Mouse (Mus musculus) testis, postnatal 14 days (tissue): ENCODE results near the gene Tbc1d14.
A peak's percentile ranks its signal among the peaks of the same experiment; 100 is the strongest.

Source experiments
- DNase-seq: peaks from one replicate; pipeline ENCODE4 v3.0.0; 2021; ENCODE audit warnings: low spot score

Tbc1d14 gene

DNA sequence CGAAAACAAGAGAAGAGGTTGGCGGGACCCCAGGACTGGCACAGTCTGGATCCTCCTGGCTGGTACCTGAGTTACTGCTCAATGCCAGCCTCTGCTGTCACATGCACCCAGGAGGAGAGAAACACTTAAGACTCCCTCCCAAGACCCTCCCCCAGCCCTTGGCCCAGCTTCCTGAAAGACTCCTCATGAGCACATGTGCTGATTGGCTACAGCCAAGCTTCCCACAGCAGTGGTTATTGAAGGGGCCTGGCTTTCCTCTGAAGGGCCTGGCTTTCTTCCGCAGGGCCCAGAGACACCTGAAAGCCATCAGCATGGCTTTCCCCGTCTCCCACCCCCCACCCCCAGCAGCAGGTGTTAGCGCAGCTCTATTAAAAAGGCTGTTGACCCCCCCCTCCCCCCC, at the start of gene Tbc1d14:
Tbc1d14 (minus strand) TSS at position 101 of the 400 bp plus-strand sequence.
- DNase-seq: no peak

DNA sequence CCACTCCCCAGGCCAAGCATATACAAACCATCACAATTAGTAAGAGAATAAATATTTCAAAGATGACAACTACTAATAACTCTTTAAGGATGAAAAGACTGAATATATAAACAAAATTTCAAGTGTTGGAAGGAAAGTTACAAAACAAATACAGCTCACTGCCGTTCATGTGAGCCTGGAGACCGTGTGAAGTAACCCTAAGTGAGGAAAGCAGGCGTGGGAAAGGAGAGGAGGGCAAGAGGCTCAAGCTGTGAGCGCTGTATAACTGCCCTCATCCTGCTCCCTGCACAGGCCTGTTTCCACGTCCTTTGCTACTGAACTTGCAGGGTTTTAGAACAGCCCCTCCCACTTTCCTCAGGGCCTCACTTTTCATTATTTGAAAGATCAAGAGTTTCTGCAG, 32.5 kb upstream of the Tbc1d14 start:
- no peak for DNase-seq

DNA sequence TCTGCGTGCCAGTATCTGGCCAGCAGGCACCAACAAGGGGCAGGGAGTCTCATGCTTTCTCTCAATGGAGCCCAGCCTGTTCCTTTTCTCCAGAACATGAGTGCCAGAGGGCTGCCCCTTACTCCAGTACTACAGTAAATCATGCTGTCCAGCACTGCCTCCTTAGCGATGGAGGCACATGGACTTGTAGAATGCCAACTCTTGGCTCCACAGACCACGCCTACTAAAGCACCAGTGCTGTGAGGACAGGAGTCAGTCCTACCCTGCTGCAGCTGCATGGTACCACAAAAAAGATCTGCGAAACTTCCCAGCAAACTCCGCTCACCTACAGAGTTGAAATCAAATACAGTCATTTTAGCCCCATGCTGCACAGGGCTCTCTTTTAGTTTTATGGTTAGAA, 30.6 kb upstream of the Tbc1d14 start:
- no peak for DNase-seq

DNA sequence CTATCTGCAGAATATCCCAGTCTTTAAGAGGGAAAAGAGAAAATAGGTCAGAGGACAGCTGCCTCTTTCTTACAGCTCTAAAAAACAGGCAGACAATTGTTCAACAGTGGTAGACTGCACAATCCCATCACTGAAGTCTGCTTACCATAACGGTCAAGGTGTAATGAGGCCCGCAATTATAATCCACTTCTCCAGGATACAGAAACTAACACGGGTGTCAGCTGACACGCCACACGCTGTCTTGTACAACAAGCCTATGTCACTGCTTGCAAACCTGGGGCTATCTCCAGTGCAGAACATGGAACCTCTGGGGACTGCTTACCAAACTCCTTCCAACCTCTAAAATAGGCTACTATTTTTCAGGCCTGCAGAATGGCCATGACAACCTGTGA, 28.0 kb upstream of the Tbc1d14 start:
- DNase-seq: no peak

DNA sequence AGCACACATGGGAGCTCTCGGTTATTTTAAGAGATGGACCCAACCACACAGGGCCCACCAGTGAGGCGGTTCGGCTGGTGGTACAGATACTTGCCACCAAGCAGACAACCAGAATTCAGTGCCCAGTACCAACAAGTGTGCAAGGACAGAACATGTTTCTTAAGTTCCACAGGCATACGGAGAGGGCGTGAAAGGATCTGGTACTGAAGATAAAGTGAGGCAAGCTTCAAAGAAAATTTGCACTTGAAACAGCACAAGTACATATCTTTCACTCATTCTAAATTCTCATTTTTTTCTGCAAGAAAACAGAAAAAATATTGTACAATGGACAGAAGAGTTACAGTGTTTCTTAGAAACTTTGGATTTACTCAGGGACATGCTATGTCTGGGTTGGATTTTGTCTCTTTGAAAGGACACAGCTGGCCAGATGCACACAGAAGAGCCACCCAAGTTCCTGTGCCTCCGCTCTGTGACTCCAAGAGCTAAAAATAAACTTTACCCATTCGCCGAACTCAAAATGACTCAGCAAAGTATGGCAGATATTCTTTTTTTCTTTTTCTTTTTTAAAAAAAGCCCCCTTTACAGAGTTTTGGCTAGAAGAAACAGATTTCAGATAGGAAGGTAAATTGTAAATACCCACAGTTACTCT, 27.5 kb upstream of the Tbc1d14 start:
- no peak for DNase-seq

DNA sequence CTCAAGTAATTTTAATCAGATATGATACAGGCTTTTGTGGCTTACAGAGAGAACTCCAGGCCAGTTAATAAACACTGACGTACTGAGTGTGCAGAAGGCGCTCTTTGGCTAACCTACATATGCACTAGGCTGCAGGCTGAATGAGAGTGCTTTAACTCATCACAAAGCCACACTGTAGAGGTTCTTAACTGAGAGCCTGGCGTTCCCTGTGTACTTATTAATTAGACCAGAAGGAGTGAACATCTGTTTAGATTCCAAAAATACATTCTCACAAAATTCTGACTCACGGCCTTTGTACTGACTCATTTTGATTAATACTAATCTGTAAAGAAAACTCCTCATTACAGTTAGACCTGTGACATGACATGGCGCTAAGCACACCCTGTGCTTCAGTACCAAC, 25.8 kb upstream of the Tbc1d14 start:
- DNase-seq: no peak

DNA sequence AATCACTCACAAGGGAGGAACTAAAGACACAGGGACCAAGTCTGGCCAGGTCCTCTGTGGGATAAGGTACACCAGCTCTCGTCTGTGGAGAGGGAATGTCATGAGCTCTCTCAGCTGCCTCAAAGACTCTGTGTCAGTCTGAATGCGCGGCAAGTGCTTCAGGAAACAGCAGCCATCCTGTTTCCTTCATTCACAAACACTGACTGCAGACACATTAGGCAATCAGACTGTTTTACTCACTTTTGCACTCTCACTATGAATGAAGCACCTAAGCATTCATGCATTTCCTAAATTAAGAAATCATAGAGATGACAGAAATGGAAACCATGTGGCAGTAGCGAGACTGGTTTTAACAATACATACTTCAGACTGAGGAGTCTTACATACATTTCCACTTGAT, 25.3 kb upstream of the Tbc1d14 start:
- no peak for DNase-seq

DNA sequence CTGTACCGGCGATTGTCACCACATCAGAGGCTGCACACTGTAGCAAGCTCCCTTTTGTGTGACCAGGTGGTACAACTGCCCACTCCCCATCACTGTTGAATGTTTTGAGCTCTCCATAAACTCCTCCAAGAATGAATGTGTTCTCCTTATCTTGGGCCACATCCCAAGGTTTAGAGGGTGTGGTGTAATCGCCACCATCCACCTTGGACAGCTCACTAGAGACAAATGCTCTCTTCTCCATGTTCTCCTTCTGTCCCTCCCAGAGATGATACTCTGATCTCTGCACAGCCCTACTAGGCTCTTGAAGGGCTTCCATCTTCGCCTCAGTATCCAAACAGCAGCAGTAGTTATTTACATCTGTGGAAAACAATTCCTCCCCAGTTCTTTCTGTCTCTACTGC, 21.0 kb upstream of the Tbc1d14 start:
- DNase-seq: no peak

DNA sequence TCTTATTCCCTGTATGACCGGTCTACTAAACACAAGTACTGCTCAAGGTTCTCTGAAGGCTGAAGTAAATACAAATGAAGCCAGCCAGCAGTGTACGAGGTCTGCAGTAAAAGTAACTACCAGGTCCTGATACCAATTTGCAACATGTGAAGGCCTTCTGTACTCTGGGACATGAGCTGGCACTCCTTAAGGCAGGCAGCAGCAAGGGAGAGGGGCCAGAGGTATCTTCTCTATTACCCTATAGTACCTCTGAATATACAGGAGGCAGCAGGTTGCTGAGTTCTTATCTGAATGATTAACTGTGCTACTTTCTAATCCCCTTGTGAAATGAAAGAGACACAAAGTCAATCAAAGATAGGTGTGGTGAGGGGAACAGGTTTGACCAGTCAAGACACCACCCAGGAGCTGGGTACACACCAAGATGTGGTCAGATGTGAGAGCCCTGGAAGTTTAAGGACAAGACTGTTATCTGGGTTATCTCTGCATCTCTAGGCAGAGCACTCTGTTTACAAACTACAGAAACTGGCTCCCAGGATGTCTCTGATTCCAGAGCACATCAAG, 15.9 kb upstream of the Tbc1d14 start:
- no peak for DNase-seq

DNA sequence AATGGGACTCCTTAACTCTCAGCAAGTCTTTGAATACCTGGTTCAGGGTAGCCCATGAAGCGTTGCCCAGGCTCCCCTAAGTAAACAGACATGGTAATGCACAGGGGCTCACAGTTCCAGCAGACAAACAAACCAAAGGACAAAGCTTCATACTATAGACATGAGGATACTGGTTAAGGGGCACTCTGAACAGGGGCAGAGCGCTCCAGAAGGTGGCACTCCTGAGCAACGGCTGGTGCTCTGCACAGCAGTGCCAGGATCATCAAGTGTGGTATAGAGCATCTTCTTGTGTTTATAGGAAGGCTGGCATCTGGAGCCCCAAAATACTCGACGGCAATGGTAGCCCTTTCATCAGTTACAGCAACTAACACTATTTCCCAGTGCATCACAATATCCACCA, 10.0 kb upstream of the Tbc1d14 start:
- DNase-seq: no peak

DNA sequence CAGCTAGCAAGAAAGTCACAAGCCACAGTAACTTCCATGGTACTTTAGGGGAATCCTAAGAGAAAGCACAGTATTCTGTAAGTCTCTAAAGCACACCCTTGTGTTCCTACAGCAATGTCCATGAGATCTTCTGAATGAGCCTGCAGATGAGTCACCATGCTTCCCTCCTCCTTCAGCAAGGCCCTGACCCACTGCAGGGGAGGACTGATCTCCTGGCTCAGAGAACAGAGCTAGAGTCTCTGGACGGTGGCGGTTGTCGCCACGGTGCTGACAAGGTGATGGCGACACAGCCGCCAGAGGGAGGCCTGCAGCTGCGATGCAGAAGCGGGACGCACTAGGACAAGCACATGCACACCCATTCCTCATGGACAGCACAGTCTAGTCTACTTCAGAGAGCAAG, 9.0 kb upstream of the Tbc1d14 start:
- no peak for DNase-seq

DNA sequence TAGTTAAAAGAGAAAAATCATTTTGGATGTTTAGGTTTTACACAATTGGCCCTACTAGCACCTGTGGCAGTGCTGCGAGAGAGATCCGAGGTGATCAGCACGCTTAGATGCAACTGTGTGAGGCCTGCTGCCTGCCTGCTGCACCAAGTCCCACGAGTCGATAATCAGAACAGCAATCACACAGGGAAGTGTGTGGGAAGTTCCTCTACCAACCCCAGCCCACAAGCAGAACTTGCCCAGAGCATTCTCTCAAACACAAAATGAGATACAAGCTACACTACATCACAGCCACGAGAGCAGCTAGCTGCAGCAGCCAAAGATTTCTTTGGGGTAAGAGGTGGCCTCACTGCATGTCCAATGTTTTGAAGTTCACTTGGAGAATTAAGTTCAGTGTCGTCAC, 8.4 kb upstream of the Tbc1d14 start:
- DNase-seq: no peak

DNA sequence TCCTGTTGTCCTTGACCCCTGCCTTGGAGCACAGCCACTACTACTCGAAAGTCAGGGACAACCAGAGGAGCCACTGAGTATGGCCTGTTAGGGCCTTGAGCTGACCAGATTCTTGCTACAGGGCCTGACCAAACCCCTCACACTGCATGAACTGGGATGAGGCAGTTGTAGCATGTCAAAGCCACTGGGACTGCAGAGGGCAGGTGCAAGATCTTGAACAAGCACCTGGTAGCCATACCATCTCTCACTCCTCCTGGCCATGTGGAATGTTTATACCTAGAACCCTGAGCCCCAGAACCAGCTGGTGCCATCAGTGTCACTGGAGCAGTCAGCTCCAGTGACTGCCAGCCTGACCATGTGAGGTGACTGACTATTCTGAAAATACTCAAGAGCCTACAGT, 5.8 kb upstream of the Tbc1d14 start:
- DNase-seq: no peak

DNA sequence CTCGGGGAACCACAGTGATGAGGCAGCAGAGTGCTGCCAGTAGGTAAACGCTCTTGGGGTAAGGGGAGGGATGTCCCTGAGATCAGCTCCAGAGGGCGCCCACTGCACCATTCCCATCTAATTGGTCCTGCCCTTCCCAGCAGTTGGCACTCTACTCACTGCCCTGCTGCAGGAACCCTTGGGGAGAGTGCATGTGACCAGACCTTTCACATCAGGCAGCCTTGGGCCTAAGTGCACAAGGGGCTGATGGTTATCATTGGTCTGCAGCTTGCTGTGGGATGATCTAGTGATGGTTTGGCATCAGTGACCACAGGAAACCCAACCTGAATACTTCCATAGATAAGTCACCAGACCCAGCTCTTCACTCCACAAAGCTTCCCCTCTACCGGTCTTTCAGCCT, 4.6 kb upstream of the Tbc1d14 start:
- no peak for DNase-seq

DNA sequence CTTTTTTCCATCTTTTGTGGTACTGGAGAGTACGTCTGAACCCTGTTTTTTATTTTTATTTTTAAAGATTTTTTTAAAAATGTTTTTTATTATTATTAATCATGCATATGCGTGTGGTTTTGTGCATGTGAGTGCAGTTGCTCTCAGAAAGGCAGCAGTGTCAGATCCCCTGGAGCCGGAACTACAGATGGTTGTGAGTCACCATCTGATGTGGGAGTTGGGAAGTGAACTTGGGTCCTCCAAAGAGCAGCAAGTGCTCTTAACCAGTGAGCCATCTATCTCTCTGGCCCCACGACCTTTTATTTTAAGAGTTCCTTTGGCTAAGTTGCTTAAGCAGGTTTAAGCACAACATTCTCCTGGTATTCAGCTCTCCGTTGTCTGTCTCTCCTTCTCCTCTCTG, 3.1 kb upstream of the Tbc1d14 start:
- no peak for DNase-seq

DNA sequence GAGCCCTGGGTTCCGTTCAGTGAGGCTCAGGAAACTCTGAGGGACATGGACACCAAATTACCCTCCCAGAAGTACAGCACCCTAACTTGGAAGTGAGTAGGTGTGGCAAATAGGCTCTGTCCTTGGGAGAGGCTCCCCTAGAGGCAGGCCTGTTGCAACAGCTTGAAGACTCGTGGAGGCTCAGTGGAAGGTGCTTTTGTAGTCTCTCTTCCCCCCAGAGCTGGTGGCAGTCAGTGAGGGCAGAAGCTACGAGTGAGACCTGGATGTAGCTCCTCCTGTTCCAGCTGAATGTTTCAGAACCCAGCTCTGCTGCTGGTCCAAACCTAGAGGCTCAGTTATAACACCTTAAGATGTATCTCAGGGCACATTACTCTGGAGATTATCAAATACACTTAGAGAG, 2.0 kb upstream of the Tbc1d14 start:
- DNase-seq: no peak

DNA sequence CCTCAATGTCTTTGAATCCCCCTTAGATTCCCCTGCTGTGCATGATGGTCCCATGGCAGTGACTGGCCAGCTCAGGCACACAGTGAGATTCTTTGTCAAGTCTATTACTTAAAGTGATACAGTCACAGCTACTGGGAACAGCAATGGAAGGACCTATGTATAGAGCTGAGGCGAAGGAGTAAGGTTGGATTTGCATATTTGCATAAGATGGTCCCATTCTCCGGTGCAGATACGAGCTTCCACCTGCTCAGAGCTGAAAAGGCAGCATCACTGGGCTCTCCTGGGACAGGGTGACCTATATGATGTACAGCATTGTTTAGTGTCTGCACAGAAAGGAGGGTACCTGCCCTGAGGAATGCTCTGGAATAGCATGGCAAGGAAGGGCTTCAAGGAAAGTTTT, 1.3 kb upstream of the Tbc1d14 start:
- no peak for DNase-seq

DNA sequence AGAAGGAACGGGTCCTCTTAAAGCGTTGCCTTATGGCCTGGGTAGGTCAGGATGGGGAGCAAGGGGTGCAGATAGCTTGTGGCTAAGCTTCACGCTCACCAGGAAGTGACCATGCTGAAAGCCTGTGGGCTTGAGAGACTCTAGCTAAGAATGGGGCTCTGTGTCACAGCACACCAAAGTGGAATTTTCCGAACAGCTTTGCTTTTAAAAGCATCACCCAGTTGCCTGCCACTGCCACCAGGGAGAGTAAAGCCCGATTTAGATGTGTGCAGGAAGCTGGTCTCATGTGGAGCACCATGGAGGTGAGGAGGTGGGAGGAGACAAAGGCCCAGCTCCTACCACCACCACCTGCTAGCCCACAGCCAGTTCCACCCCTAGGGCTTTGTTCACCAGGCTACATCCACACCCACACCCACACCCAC, 2.6 kb downstream of the Tbc1d14 start:
- no peak for DNase-seq

DNA sequence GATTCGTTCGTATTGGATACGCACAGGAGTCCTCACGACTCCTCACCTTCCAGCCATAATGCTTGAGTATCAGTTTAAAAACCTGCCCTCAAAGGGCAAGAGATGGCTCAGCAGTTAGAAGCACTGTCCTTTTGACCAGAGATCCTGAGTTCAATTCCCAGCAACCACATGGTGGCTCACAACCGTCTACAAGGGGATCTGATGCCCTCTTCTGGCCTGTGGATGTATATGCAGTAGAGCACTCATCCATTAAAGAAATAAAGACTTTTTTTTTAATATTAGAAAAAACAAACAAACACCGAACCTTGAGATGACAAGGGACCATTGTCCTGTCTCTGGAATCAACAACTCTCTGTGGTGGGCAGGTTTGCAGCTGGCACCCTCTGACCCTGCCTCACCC, 8.8 kb downstream of the Tbc1d14 start:
- DNase-seq: no peak

DNA sequence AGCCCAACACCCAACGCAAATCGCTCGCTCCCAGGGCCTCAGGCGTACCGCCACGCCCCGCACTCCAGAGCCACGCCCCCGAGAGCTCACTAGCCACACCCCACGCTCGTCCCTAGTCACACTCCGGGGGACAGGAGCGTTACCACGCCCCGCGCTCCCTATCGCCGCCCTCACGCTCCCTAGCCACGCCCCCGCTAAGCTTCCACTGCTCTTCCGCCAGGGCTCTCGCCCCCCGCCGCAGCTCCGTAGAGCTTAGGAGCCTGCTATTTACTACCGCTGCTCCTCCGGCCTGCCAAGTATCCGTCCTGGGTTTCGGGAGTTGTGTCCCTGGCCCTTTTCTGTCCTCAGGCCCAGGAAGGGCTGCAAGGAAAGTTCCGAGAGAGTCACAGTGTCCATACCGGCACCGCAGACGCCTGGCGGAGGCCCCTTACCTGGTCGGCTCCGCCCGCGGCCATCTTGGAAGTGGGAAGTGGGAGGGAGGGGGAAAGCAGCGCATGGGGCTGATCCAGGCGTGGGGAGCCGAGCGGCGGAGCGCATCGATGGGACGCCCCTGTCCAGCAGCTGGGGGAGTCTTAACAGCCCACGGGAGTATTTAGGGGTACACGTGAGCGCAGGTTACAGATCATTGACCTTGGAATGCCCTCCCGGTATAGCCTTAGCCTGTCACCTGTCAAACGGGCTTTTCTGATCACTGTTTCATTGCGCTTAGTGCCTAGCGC, 11.0 kb downstream of the Tbc1d14 start:
- DNase-seq: peak; percentile 100

DNA sequence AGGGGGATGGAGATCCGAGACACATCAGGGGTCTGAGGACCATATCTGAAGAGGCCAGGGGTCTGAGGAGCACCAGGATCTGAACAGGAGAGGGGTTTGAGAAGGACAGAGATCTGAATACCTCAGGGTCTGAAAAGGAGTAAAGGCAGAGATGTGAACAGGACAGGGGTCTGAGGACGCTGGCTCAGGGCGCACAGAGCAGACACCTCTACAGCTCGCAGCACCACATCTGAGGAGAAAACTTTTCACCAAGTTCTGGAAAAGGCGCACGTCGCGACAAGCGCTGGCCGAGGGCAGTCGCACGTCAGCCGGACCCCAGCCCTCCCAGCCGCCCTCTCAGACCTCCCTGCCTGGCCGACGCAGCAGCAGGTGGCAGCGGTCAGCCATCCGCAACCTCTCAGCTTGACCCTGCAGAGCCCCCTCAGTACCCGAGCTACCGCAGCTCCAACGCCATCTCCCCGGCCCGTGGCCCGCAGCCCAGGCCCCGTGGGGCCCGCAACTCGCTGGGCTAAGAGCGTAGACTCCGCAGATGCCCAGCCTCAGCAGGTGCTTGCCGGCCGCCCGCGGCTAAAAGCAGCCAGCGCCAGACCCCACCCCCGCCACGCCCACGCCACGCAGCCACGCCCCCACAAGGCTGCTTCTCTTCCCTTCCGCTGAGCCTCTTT, 11.7 kb downstream of the Tbc1d14 start:
- DNase-seq: no peak

DNA sequence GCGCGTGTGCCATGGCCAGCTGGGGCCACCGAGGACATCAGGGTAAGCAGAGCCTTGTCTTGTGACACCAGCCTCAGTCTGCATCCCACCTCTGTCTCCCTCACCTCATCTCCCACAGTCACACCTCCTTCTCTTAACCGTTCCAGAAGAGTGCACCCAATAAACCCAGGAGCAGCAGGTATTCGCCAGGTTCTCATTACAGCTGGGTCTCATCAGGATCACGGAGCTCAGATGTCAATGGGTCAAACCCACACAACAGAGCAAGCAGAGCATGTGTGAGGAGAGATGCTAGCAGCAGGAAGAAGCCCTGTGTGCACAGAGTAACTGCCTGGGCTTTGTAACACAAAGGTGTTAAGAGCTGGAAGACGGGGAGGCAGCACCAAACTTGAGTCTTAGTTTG, 13.1 kb downstream of the Tbc1d14 start:
- DNase-seq: no peak

DNA sequence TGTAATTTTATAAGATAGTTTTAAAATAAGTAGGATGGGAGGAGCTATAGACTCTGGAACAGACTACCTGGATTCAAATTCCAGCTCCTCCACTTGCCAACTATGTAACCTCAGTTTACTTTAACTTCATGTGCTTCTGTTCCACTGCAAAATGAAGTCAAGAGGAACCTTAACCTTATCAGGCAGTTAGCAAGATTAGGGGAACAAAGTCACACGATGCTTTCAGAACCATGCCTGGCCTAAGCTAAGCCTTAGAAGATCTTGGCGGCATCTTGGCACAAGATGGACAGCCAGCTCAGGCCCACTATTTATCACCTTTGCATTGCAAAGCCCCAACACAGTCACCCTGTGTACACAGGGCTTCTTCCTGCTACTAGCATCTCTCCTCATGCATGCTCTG, 14.1 kb downstream of the Tbc1d14 start:
- DNase-seq: no peak
